Mouse (Mus musculus): ENCODE results near the gene Atr. TPM values are rescaled to one million over a fixed set of nuclear protein-coding genes. Genes with fewer than 3 reads are reported as not detected.
A peak's percentile ranks its signal among the peaks of the same experiment; 100 is the strongest.
"Not testable (repeated sequence)": the region's sequence is repeated elsewhere in the genome, so short reads cannot be mapped to it uniquely, and the experiment has no call there.

Atr gene
- polyA plus RNA-seq, 1 experiment from 2014 or later: 3.8 TPM

DNA sequence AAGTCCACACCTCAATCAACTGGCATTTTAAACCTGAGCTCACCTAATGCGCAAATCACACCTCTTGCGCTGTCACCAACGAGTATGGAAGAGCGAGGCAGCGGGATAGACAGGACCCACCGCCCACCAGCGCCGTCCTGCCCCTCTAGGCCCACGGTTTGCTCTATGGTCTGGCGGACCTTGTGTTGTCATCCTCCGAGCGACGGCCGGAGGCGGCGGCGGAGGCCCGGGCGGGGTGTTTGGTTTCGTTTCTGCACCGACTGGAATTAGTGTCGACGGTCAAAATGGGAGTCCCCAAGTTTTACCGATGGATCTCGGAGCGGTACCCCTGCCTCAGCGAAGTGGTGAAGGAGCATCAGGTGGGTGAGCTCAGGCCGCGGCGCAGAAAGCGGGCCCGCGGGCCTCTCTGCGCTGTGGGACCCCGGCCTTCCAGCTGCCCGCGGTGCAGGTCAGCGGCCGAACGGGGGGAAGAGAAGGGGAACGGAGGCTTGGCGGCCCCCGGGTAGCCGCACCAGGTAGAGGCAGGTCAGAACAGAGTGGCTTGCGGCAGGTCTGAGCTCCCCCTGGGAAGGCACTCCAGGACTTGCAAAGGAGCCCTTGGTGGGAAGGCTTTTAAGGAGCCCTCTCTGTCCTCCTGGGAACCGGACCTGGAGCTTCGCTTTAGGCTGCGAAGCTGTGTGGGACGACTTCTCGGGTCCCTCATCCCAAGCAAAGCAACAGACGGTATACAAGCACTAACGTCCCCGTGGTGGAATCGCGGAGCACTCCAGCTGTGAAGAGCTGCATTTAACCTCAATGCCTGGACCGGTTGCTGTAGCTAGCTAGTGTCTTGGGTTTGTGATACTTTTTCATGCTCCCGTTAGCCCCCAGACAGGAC, 97.4 kb downstream of the Atr start, which contains the start of gene Xrn1:
Xrn1 (plus strand) TSS at position 176 of the 877 bp plus-strand sequence.
- H3K4me3 ChIP-seq (ENCODE audit: low read depth, low read length): peak within 1 kb of the TSS; percentile 94
- ATAC-seq (peak; percentile 99), DNase-seq (peak; percentile 96)
- no peaks in the 10 kb centered on the region for H3K9me3 ChIP-seq (ENCODE audit: low read length)
- peak within 1 kb of the TSS; percentile 99 for H3K9ac ChIP-seq (replicated peaks)
- H3K27me3 ChIP-seq (ENCODE audit: insufficient read depth, low read length): no peaks in the 10 kb centered on the region
- H3K4me1 ChIP-seq (ENCODE audit: insufficient read depth): peaks cover 8% of the 10 kb centered on the region
- H3K27ac ChIP-seq (ENCODE audit: low read depth): peak within 1 kb of the TSS; percentile 96
- H3K36me3 ChIP-seq (replicated peaks; ENCODE audit: insufficient read depth, low read length): no peaks in the 10 kb centered on the region
- H3K4me2 ChIP-seq (ENCODE audit: low read depth, low read length): peak within 1 kb of the TSS; percentile 83
- no peak for TF ChIP-seq CTCF (IDR thresholded peaks at IDR 0.05; ENCODE audit: low read depth)
- TF ChIP-seq EP300 (IDR thresholded peaks at IDR 0.05; ENCODE audit: low read depth): 0 out of 2 replicates have a peak, but pooled peaks have one; percentile 10
- under 1% methylated on average over 54 of the region's 57 CpGs for WGBS (ENCODE audit: insufficient replicate concordance)

DNA sequence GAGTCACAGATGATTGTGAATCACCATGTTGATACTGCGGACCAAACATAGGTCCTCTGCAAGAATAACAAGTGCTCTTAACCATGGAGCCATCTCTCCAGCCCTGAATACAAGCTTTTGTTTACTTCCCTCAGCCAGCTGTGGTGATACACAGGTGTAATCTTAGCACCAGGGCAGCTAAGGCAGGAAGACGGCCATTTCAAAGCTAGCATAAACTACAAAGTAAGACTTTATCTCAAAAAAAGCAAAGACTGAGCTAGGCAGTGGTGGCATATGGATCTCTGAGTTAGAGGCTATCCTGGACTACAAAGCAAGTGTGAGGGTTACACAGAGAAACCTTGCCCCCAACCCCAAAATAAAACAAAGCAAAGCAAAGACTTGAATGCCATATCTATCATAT, 100.2 kb downstream of the Atr start:
- H3K36me3 ChIP-seq (replicated peaks; ENCODE audit: insufficient read depth, low read length): peaks cover 3% of the 10 kb centered on the region; the same call in 1 of the 2 replicates
- no peak overlapping the region for H3K4me2 ChIP-seq (ENCODE audit: low read depth, low read length)
- H3K27ac ChIP-seq (ENCODE audit: low read depth): no peak overlapping the region
- DNase-seq (no peak), ATAC-seq (no peak)
- no peak overlapping the region for H3K9ac ChIP-seq (replicated peaks)
- H3K9me3 ChIP-seq (ENCODE audit: low read length): no peaks in the 10 kb centered on the region
- H3K4me3 ChIP-seq (ENCODE audit: low read depth, low read length): no peak overlapping the region
- peaks cover 8% of the 10 kb centered on the region for H3K4me1 ChIP-seq (ENCODE audit: insufficient read depth)
- TF ChIP-seq CTCF (IDR thresholded peaks at IDR 0.05; ENCODE audit: low read depth) (no peak), EP300 (IDR thresholded peaks at IDR 0.05; ENCODE audit: low read depth) (no peak)
- H3K27me3 ChIP-seq (ENCODE audit: insufficient read depth, low read length): no peaks in the 10 kb centered on the region
- 84% methylated on average over 2 of the region's 2 CpGs for WGBS (ENCODE audit: insufficient replicate concordance)

DNA sequence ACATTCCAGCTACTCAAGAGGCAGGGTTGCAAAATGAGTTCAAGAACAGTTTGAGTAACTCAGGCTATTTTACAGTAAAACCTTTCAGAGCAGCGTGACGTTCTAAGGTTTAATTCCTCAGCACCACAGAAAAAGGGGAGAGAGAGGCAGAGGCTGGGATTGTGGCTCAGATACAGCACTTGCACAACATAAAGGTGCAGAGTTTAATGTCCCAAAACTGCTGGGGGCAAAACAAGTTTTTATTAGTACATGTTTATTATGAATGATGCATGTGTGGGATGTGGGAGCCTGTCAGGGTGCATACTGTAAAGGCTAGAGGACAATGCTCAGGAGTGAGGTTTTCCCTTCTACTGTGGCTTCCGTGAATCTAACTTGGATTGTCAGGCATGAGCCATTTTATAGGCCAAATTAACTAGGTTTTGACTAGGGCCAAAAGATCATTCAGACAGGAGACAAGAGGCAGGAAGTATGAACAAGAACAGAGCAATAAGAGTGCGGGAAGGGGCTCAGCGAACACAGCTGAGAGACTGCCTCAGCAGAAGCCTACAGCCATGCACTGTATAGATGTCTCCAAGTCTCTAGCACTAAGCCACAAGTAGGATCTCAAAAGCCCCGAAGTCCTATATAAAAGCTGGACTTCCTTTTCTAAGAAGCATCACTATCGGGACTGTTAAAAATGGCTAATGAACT, 100.8 kb downstream of the Atr start:
- Histone ChIP-seq H3K9ac (replicated peaks) (no peak overlapping the region), H3K9me3 (ENCODE audit: low read length) (no peaks in the 10 kb centered on the region), H3K4me3 (ENCODE audit: low read depth, low read length) (no peak overlapping the region), H3K36me3 (replicated peaks; ENCODE audit: insufficient read depth, low read length) (peaks cover 3% of the 10 kb centered on the region; the same call in 1 of the 2 replicates), H3K27me3 (ENCODE audit: insufficient read depth, low read length) (no peaks in the 10 kb centered on the region), H3K4me1 (ENCODE audit: insufficient read depth) (peaks cover 8% of the 10 kb centered on the region), H3K4me2 (ENCODE audit: low read depth, low read length) (no peak overlapping the region), H3K27ac (ENCODE audit: low read depth) (no peak overlapping the region)
- ATAC-seq (no peak), DNase-seq (no peak)
- 89% methylated on average over 7 of the region's 7 CpGs for WGBS (ENCODE audit: insufficient replicate concordance)
- no peak for TF ChIP-seq EP300 (IDR thresholded peaks at IDR 0.05; ENCODE audit: low read depth)

DNA sequence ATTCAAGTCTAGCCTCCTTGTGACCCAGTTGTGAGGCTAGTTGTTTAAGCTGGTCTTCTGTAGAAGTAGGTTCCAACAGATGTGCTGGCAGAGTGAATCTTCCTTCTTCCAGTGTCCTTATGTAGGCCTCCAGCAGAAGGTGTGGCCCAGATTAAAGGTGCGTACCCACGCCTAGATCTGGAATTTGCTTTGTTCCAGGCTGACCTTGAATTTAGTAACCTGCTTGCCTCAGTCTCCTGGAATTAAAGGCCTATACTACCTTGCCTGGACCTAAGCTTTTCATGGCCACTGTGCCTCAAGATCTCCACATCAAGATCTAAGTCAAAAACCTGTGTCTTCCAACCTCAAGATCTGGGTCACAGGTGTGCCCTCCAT, 101.3 kb downstream of the Atr start:
- not testable (repeated sequence) for H3K9me3 ChIP-seq (ENCODE audit: low read length); H3K27me3 ChIP-seq (ENCODE audit: insufficient read depth, low read length); H3K36me3 ChIP-seq (replicated peaks; ENCODE audit: insufficient read depth, low read length); DNase-seq; H3K27ac ChIP-seq (ENCODE audit: low read depth); H3K9ac ChIP-seq (replicated peaks); H3K4me1 ChIP-seq (ENCODE audit: insufficient read depth); H3K4me2 ChIP-seq (ENCODE audit: low read depth, low read length); ATAC-seq; H3K4me3 ChIP-seq (ENCODE audit: low read depth, low read length)
- WGBS (ENCODE audit: insufficient replicate concordance): 87% methylated on average over 2 of the region's 2 CpGs

DNA sequence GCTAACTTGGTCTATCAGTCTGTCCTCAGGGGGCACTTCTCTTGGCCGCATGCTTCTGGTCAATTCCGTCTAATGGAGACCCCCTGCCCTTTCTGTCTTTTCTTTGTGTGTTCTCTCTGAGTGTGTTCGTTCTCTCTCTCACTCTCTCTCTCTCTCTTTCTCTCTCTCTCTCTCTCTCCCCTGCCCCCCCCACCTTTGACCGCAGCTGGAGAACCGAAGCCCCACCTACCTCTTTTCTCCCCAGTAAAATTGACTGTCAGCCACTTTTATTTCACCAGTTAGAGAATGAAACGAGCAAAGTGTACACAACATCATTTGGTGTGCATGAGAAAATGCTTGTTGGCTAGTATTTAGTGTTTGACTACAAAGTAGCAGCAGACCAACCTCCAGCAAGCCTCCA, 101.8 kb downstream of the Atr start:
- TF ChIP-seq CTCF (IDR thresholded peaks at IDR 0.05; ENCODE audit: low read depth) (no peak), EP300 (IDR thresholded peaks at IDR 0.05; ENCODE audit: low read depth) (no peak)
- H3K4me1 ChIP-seq (ENCODE audit: insufficient read depth): 0 out of 2 replicates have a peak, but pooled peaks cover 4% of the 10 kb centered on the region
- ATAC-seq (no peak), DNase-seq (no peak)
- H3K9ac ChIP-seq (replicated peaks): no peak overlapping the region
- H3K9me3 ChIP-seq (ENCODE audit: low read length): no peaks in the 10 kb centered on the region
- 83% methylated on average over 6 of the region's 6 CpGs for WGBS (ENCODE audit: insufficient replicate concordance)
- no peak overlapping the region for H3K27ac ChIP-seq (ENCODE audit: low read depth)
- H3K36me3 ChIP-seq (replicated peaks; ENCODE audit: insufficient read depth, low read length): peaks cover 7% of the 10 kb centered on the region; the same call in 1 of the 2 replicates
- H3K4me2 ChIP-seq (ENCODE audit: low read depth, low read length): no peak overlapping the region
- H3K27me3 ChIP-seq (ENCODE audit: insufficient read depth, low read length): no peaks in the 10 kb centered on the region
- H3K4me3 ChIP-seq (ENCODE audit: low read depth, low read length): no peak overlapping the region

DNA sequence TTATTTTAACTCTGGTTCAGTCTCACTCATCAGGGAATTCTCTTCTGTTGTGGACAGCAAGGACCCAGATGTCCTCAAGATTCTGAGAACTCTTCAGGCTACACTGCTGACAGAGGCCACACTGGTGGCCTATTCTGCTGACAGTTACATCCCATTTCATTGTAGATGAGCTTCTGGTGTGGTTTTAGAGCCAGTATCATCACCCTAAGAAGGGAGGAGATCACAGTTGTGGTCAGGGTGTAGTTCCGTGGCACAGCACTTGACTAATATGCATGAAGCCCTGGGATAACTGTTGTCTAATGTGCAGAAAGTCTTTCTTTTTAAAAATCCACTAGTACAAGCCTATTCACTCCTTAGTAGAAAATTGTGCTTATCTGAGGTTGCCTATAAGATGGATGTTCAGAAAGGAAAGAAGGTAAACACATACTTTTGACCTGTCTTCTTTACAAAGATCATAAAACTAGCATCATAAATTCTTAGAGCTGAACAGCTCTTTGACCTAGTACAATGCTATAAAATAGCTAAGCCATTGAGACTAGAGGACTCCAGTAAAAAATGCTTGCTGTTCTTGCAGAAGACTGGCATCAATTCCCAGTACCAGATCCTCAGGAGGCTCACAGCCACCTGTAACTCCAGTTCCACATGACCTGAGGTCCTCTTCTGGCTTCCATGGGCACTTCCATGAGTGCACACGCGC, 102.5 kb downstream of the Atr start:
- H3K4me3 ChIP-seq (ENCODE audit: low read depth, low read length): no peak overlapping the region
- H3K9ac ChIP-seq (replicated peaks): no peak overlapping the region
- 0 out of 2 replicates have a peak, but pooled peaks cover 4% of the 10 kb centered on the region for H3K4me1 ChIP-seq (ENCODE audit: insufficient read depth)
- H3K27ac ChIP-seq (ENCODE audit: low read depth): no peak overlapping the region
- no peak overlapping the region for H3K4me2 ChIP-seq (ENCODE audit: low read depth, low read length)
- ATAC-seq (no peak), DNase-seq (no peak)
- no peaks in the 10 kb centered on the region for H3K27me3 ChIP-seq (ENCODE audit: insufficient read depth, low read length)
- no peak for TF ChIP-seq CTCF (IDR thresholded peaks at IDR 0.05; ENCODE audit: low read depth)
- TF ChIP-seq EP300 (IDR thresholded peaks at IDR 0.05; ENCODE audit: low read depth): no peak
- no peaks in the 10 kb centered on the region for H3K9me3 ChIP-seq (ENCODE audit: low read length)
- H3K36me3 ChIP-seq (replicated peaks; ENCODE audit: insufficient read depth, low read length): peaks cover 7% of the 10 kb centered on the region
- WGBS (ENCODE audit: insufficient replicate concordance): 81% methylated on average over 3 of the region's 3 CpGs

Measured in liver, postnatal 0 days (tissue).